Mouse (Mus musculus) liver, embryonic 14.5 days (tissue): Measurements from ENCODE around the gene Fbxw11.

Experiments
- CTCF ChIP-seq: IDR thresholded peaks from 2 replicates; pipeline ENCODE4 v1.5.1; 2016; ENCODE audit warnings: antibody characterized with exemption, low read depth, control low read depth
- EP300 ChIP-seq: IDR thresholded peaks from 2 replicates; pipeline ENCODE4 v1.6.1; 2016; ENCODE audit warnings: antibody characterized with exemption, low read depth

GRCm38 (mm10) chr11:32780747-32781536 lies 138.4 kb downstream of the Fbxw11 start:
- no peak for TF ChIP-seq CTCF
- TF ChIP-seq EP300: no peak
